Mouse (Mus musculus) MEL (cell line): Measurements from ENCODE around the gene Ntn1. TPM values are rescaled to one million over a fixed set of nuclear protein-coding genes. Genes with fewer than 3 reads are reported as not detected.

ENCODE experiments used
- DNase-seq: peaks from one replicate; pipeline ENCODE4 v3.0.0; 2011; ENCODE audit warnings: low read depth, low spot score
- H3K27ac ChIP-seq: 2 replicates; pipeline ENCODE4 v1.5.1; 2012; ENCODE audit warnings: low read depth, mild to moderate bottlenecking, control low read depth, low read length, moderate library complexity; ENCODE audit not compliant: control insufficient read depth
- H3K27me3 ChIP-seq, 2 experiments: fragments of 150-350 bp in 1 of 2; sonication (generic) in 1 of 2; 2 replicates each; pipeline ENCODE4 v1.6.1; 2012; ENCODE audit warnings: low read length in 2 of 2, mild to moderate bottlenecking in 2 of 2, improper control_type of control experiment in 1 of 2, moderate library complexity in 1 of 2; ENCODE audit not compliant: insufficient read depth in 2 of 2, control insufficient read depth in 1 of 2
- H3K36me3 ChIP-seq, 2 experiments: 2 replicates each; pipeline ENCODE4 v1.6.1; 2012 to 2014; ENCODE audit warnings: low read length in 2 of 2, improper control_type of control experiment in 1 of 2, inconsistent platforms in 1 of 2, mild to moderate bottlenecking in 1 of 2; ENCODE audit not compliant: insufficient read depth in 2 of 2, control insufficient read depth in 1 of 2
- H3K4me1 ChIP-seq, 2 experiments: fragments of 150-350 bp in 1 of 2; sonication (generic) in 1 of 2; 2 replicates each; pipeline ENCODE4 v1.6.1; 2012; ENCODE audit warnings: low read length in 2 of 2, improper control_type of control experiment in 1 of 2, mild to moderate bottlenecking in 1 of 2; ENCODE audit not compliant: insufficient read depth in 2 of 2, control insufficient read depth in 1 of 2
- H3K4me3 ChIP-seq, 2 experiments: fragments of 150-350 bp in 1 of 2; sonication (generic) in 1 of 2; 2 replicates each; pipeline ENCODE4 v1.5.1; 2012; ENCODE audit warnings: low read depth in 2 of 2, low read length in 2 of 2, mild to moderate bottlenecking in 2 of 2, moderate library complexity in 2 of 2, control low read depth in 1 of 2, improper control_type of control experiment in 1 of 2; ENCODE audit not compliant: control insufficient read depth in 1 of 2, insufficient read depth in 1 of 2
- H3K79me2 ChIP-seq: 2 replicates; pipeline ENCODE4 v1.6.1; 2012; ENCODE audit warnings: mild to moderate bottlenecking, low read length, moderate library complexity; ENCODE audit not compliant: control insufficient read depth, poor library complexity, insufficient read depth
- H3K9ac ChIP-seq: 2 replicates; pipeline ENCODE4 v1.6.1; 2012; ENCODE audit warnings: low read depth, mild to moderate bottlenecking, control low read depth, low read length, moderate library complexity; ENCODE audit not compliant: control insufficient read depth, poor library complexity, severe bottlenecking
- H3K9me3 ChIP-seq: fragments of 150-350 bp; sonication (generic); replicated peaks from 2 replicates; pipeline ENCODE4 v1.6.1; 2012; ENCODE audit warnings: mild to moderate bottlenecking, low read length, improper control_type of control experiment, moderate library complexity; ENCODE audit not compliant: insufficient read depth
- CHD1 ChIP-seq: IDR thresholded peaks from 2 replicates; pipeline ENCODE4 v1.6.1; 2012; ENCODE audit warnings: low read depth, mild to moderate bottlenecking, inconsistent platforms, low read length, improper control_type of control experiment
- EP300 ChIP-seq, 2 experiments: IDR thresholded peaks; 2 replicates each; pipeline ENCODE4 v1.6.1; 2011; ENCODE audit warnings: improper control_type of control experiment in 2 of 2, low read length in 2 of 2, low read depth in 1 of 2, mild to moderate bottlenecking in 1 of 2
- MXI1 ChIP-seq: IDR thresholded peaks from 2 replicates; pipeline ENCODE4 v1.6.1; 2011; ENCODE audit warnings: mild to moderate bottlenecking, low read depth, low read length, improper control_type of control experiment
- POLR2AphosphoS2 ChIP-seq: IDR thresholded peaks from 2 replicates; pipeline ENCODE4 v1.6.1; 2011; ENCODE audit warnings: low read length, improper control_type of control experiment
- TBP ChIP-seq: IDR thresholded peaks from 2 replicates; pipeline ENCODE4 v1.8.0; 2011; ENCODE audit warnings: low read depth, low read length, improper control_type of control experiment
- USF1 ChIP-seq: IDR thresholded peaks from 2 replicates; pipeline ENCODE4 v1.6.1; 2014; ENCODE audit warnings: low read depth, mild to moderate bottlenecking, inconsistent platforms, low read length, improper control_type of control experiment, moderate library complexity
- ZC3H11A ChIP-seq: IDR thresholded peaks from 2 replicates; pipeline ENCODE4 v1.6.1; 2012; ENCODE audit warnings: low read depth, mild to moderate bottlenecking, inconsistent platforms, low read length, improper control_type of control experiment
- ZKSCAN1 ChIP-seq: IDR thresholded peaks from 2 replicates; pipeline ENCODE4 v1.6.1; 2012; ENCODE audit warnings: low read depth, mild to moderate bottlenecking, inconsistent platforms, low read length, improper control_type of control experiment, moderate library complexity
- polyA plus RNA-seq, 2 experiments: library from polyadenylated mRNA; stranded (reverse) in 1 of 2; unstranded in 1 of 2; fragments of >175 nt in 1 of 2; fragments of >200 nt in 1 of 2; gene quantifications; 2 replicates each; pipeline versions ENCODE4 v1.2.1 to v1.2.4; 2012; ENCODE audit warnings: low replicate concordance in 2 of 2, low read depth in 1 of 2; ENCODE audit not compliant: insufficient read length in 2 of 2, insufficient read depth in 1 of 2, missing spikeins in 1 of 2
- total RNA-seq: library from RNA; depleted of rRNA; stranded (reverse); fragments of 300-350 nt; gene quantifications from 2 replicates; pipeline ENCODE4 v1.2.3, GENCODE M21; 2012

The Ntn1 gene
- total and polyA plus RNA-seq, 3 experiments, result not detected

GRCm38 (mm10) chr11:68440100-68440499, 39.5 kb upstream of the Ntn1 start:
- TF ChIP-seq POLR2AphosphoS2, result no peak
- TF ChIP-seq, all 39 proteins: peak for 0
- H3K9ac ChIP-seq, result no peak overlapping the region
- H3K4me3 ChIP-seq, result no peak overlapping the region
- H3K36me3 ChIP-seq, result no peaks in the 10 kb centered on the region
- H3K27ac ChIP-seq, result no peak overlapping the region
- H3K4me1 ChIP-seq, result no peaks in the 10 kb centered on the region
- H3K27me3 ChIP-seq, result no peaks in the 10 kb centered on the region
- no peaks in the 10 kb centered on the region for H3K79me2 ChIP-seq
- DNase-seq, result no peak
- no peaks in the 10 kb centered on the region for H3K9me3 ChIP-seq

DNA sequence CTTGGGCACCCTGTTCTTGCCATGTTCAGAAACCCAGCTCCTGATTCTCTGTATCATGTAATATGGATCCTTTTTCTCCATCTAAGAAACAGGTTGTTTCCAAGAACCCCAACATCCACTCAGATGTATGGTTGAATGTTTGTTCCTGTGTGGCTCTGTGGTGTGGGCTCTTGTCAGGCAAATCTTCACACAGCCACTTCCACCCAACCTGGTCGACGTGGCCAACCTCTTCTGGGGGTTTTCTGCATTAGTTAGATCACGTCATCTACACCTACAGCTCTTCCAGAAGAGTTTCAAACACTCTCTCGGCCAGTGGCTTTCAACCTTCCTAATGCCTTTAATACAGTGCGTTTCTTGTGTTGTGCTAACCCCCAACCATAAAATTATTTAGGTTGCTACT, 35.8 kb upstream of the Ntn1 start:
- TF ChIP-seq USF1, result no peak
- TF ChIP-seq CHD1, result no peak
- no peak for TF ChIP-seq ZC3H11A
- no peak for TF ChIP-seq MXI1
- Histone ChIP-seq H3K4me3 (no peak overlapping the region), H3K27me3 (no peaks in the 10 kb centered on the region), H3K27ac (no peak overlapping the region), H3K36me3 (no peaks in the 10 kb centered on the region), H3K79me2 (no peaks in the 10 kb centered on the region; the same call in 1 of the 2 replicates), H3K9me3 (no peaks in the 10 kb centered on the region), H3K9ac (no peak overlapping the region), H3K4me1 (peaks cover 0 to 7% of the 10 kb centered on the region in 2 experiments; a peak in 2 of 4 replicates)
- DNase-seq, result no peak

GRCm38 (mm10) chr11:68435601-68436000, 35.0 kb upstream of the Ntn1 start:
- TF ChIP-seq EP300 (IDR thresholded peaks at IDR 0.05; ENCODE audit: low read depth in 1 of 2, low read length in 2 of 2), result no peak
- TF ChIP-seq, all 39 proteins: peak for 0
- DNase-seq, result no peak
- H3K4me3 ChIP-seq, result no peak overlapping the region
- H3K9ac ChIP-seq, result no peak overlapping the region
- no peaks in the 10 kb centered on the region for H3K9me3 ChIP-seq
- H3K27me3 ChIP-seq, result no peaks in the 10 kb centered on the region
- H3K27ac ChIP-seq, result no peak overlapping the region
- H3K4me1 ChIP-seq, result peaks cover 3 to 13% of the 10 kb centered on the region in 2 experiments; a peak in 3 of 4 replicates
- H3K36me3 ChIP-seq, result peaks cover 0 to 3% of the 10 kb centered on the region in 2 experiments; a peak in 1 of 4 replicates
- no peaks in the 10 kb centered on the region; the same call in 1 of the 2 replicates for H3K79me2 ChIP-seq

DNA sequence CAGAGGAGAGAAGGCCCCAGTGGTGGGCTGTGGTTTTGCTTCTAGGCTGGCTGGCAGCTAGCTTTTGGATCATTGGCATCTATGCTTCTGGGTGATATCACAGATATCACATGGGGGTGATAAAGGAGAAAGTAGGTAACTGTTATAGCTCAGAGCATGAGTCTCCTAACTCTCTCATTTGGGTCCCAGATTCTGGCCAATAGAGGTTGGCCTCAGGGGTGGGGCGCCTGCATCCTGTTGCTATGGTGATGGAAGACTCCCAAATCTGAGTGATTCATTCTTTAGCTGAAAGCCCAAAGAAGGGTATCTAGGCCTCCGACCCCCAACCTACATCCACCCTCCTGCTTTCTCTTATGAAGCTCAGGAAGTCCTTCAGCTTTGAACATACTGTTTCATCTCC, 34.1 kb upstream of the Ntn1 start:
- H3K9ac ChIP-seq, result no peak overlapping the region
- DNase-seq, result no peak
- no peak overlapping the region for H3K4me3 ChIP-seq
- no peaks in the 10 kb centered on the region; the same call in 1 of the 2 replicates for H3K79me2 ChIP-seq
- peaks cover 3 to 15% of the 10 kb centered on the region in 2 experiments; a peak in 3 of 4 replicates for H3K4me1 ChIP-seq
- H3K9me3 ChIP-seq, result no peaks in the 10 kb centered on the region
- TF ChIP-seq TBP, result no peak
- no peak for TF ChIP-seq ZKSCAN1
- no peak overlapping the region for H3K27ac ChIP-seq
- H3K27me3 ChIP-seq, result no peaks in the 10 kb centered on the region
- H3K36me3 ChIP-seq, result peaks cover 0 to 3% of the 10 kb centered on the region in 2 experiments; a peak in 1 of 4 replicates
